Mouse (Mus musculus): ENCODE measurements around the gene Mpv17l.

DNA sequence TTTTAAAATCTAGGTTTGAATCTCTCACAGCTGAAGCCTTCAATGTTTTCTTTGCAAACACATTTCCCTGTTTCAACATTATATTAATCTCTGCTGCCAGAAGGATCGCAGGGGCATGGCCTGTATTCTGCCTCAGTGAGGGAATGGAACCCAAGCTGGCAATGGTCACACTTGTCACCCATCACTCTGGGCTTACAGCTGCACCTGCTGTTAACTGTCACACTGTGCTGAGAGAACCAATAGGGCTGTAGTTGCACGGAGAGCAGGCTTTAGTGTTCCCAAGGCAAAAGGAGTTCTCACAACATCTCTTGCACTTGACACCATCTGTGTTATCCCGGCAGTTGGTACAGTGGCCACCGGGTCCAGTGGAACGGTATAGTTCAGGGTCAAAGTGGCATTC lies 17.1 kb downstream of the Mpv17l start:
- TF ChIP-seq CTCF (IDR thresholded peaks at IDR 0.05; ENCODE audit: control insufficient read depth, insufficient read depth, insufficient replicate concordance, low read depth, low read length) (no peak), POLR2A (IDR thresholded peaks at IDR 0.05; ENCODE audit: control insufficient read depth, low read depth, low read length) (no peak)

All from testis, adult 2 months (tissue).